Mouse (Mus musculus) ES-E14 (cell line): ENCODE data around the gene Fmnl3. TPM values are rescaled to one million over a fixed set of nuclear protein-coding genes. Genes with fewer than 3 reads are reported as not detected.

ENCODE experiments used
- DNase-seq: peaks from one replicate; pipeline ENCODE4 v3.0.0-alpha.2; 2013; ENCODE audit warnings: low read depth, low spot score
- H3K27ac ChIP-seq: 2 replicates; pipeline ENCODE4 v1.5.1; 2012; ENCODE audit warnings: low read depth, mild to moderate bottlenecking, low read length, moderate library complexity, mixed read lengths; ENCODE audit not compliant: poor library complexity, insufficient read depth, severe bottlenecking
- H3K36me3 ChIP-seq: 2 replicates; pipeline ENCODE4 v1.6.1; 2012; ENCODE audit warnings: mild to moderate bottlenecking, low read length, moderate library complexity, mixed read lengths; ENCODE audit not compliant: control insufficient read depth, poor library complexity, insufficient read depth, severe bottlenecking
- H3K4me1 ChIP-seq, 2 experiments: fragments of 150-350 bp in 1 of 2; sonication (generic) in 1 of 2; 2 replicates each; pipeline ENCODE4 v1.6.1; 2012; ENCODE audit warnings: low read length in 2 of 2, mild to moderate bottlenecking in 1 of 2, mixed read lengths in 1 of 2; ENCODE audit not compliant: control insufficient read depth in 2 of 2, insufficient read depth in 2 of 2, poor library complexity in 1 of 2
- H3K4me3 ChIP-seq, 2 experiments: fragments of 150-350 bp in 1 of 2; sonication (generic) in 1 of 2; 2 replicates each; pipeline ENCODE4 v1.5.1; 2012; ENCODE audit warnings: low read length in 2 of 2, low read depth in 1 of 2, mild to moderate bottlenecking in 1 of 2, mixed read lengths in 1 of 2; ENCODE audit not compliant: insufficient read depth in 1 of 2, poor library complexity in 1 of 2, severe bottlenecking in 1 of 2
- H3K9ac ChIP-seq: 2 replicates; pipeline ENCODE4 v1.6.1; 2012; ENCODE audit warnings: low read depth, mild to moderate bottlenecking, low read length, mixed read lengths; ENCODE audit not compliant: poor library complexity, insufficient read depth, severe bottlenecking
- H3K9me3 ChIP-seq: fragments of 150-350 bp; sonication (generic); 2 replicates; pipeline ENCODE4 v1.6.1; 2012; ENCODE audit warnings: low read depth, mild to moderate bottlenecking, low read length; ENCODE audit not compliant: control insufficient read depth, insufficient read depth
- CHD2 ChIP-seq: IDR thresholded peaks from 2 replicates; pipeline ENCODE4 v1.6.1; 2014; ENCODE audit warnings: mild to moderate bottlenecking, low read depth, low read length, inconsistent platforms
- HCFC1 ChIP-seq: IDR thresholded peaks from 2 replicates; pipeline ENCODE4 v1.6.1; 2012; ENCODE audit warnings: low read length, inconsistent platforms, borderline replicate concordance; ENCODE audit not compliant: insufficient read depth
- MAFK ChIP-seq: IDR thresholded peaks from 2 replicates; pipeline ENCODE4 v1.6.1; 2014; ENCODE audit warnings: mild to moderate bottlenecking, low read depth, low read length, inconsistent platforms; ENCODE audit not compliant: insufficient read depth
- ZC3H11A ChIP-seq: IDR thresholded peaks from 2 replicates; pipeline ENCODE4 v1.6.1; 2012; ENCODE audit warnings: low read depth, mild to moderate bottlenecking, inconsistent platforms, low read length, borderline replicate concordance
- ZNF384 ChIP-seq: IDR thresholded peaks from 2 replicates; pipeline ENCODE4 v1.6.1; 2012; ENCODE audit warnings: low read depth, low read length, inconsistent platforms
- in situ Hi-C, 2 experiments: fragments of 600-800 bp; cut with MboI; formaldehyde crosslinking; loops; one replicate each; pipeline ENCODE4 v1.15.1; 2025; ENCODE audit warnings: low sequenced_read_pairs in 2 of 2, inconsistent platforms in 1 of 2; ENCODE audit not compliant: unreplicated experiment in 2 of 2
- total RNA-seq: library from RNA; depleted of rRNA; stranded (reverse); fragments of 300-350 nt; gene quantifications from 2 replicates; pipeline ENCODE4 v1.2.3, GENCODE M21; 2012

Fmnl3 gene
- total RNA-seq, 1 experiment: 16.8 TPM

GRCm38 (mm10) chr15:99396875-99397274, 26.6 kb upstream of the Fmnl3 start:
- Histone ChIP-seq H3K9me3 (no peaks in the 10 kb centered on the region), H3K36me3 (peaks cover 2% of the 10 kb centered on the region; the same call in 1 of the 2 replicates), H3K4me1 (peaks cover 7 to 29% of the 10 kb centered on the region in 2 experiments; a peak in 3 of 4 replicates), H3K4me3 (no peak overlapping the region), H3K27ac (no peak overlapping the region), H3K9ac (no peak overlapping the region)
- in situ Hi-C loops: no loop called here
- no peak for DNase-seq
- TF ChIP-seq HCFC1 (no peak), CHD2 (no peak), ZC3H11A (no peak), ZNF384 (no peak), MAFK (no peak)

- Histone ChIP-seq H3K9me3 (no peaks in the 10 kb centered on the region), H3K4me3 (no peak overlapping the region), H3K27ac (no peak overlapping the region), H3K4me1 (peaks cover 7 to 32% of the 10 kb centered on the region in 2 experiments; a peak in 3 of 4 replicates), H3K9ac (no peak overlapping the region), H3K36me3 (no peaks in the 10 kb centered on the region)
- no peak for DNase-seq
- in situ Hi-C loops: no loop called here
- TF ChIP-seq CHD2: no peak
- no peak for TF ChIP-seq ZC3H11A
- no peak for TF ChIP-seq MAFK
- TF ChIP-seq ZNF384: no peak
Measured at GRCm38 (mm10) chr15:99396462-99396861, 26.2 kb upstream of the Fmnl3 start.

GRCm38 (mm10) chr15:99393386-99394252, 23.3 kb upstream of the Fmnl3 start:
- Histone ChIP-seq H3K36me3 (no peaks in the 10 kb centered on the region), H3K4me1 (peaks cover 7 to 21% of the 10 kb centered on the region in 2 experiments; a peak in 3 of 4 replicates), H3K9ac (peak overlapping the region; percentile 92), H3K9me3 (no peaks in the 10 kb centered on the region), H3K27ac (peak overlapping the region; percentile 65), H3K4me3 (peak overlapping the region; percentile 76 to 93)
- in situ Hi-C loops: no loop called here
- TF ChIP-seq CHD2: no peak
- no peak for TF ChIP-seq MAFK
- no peak for DNase-seq

DNA sequence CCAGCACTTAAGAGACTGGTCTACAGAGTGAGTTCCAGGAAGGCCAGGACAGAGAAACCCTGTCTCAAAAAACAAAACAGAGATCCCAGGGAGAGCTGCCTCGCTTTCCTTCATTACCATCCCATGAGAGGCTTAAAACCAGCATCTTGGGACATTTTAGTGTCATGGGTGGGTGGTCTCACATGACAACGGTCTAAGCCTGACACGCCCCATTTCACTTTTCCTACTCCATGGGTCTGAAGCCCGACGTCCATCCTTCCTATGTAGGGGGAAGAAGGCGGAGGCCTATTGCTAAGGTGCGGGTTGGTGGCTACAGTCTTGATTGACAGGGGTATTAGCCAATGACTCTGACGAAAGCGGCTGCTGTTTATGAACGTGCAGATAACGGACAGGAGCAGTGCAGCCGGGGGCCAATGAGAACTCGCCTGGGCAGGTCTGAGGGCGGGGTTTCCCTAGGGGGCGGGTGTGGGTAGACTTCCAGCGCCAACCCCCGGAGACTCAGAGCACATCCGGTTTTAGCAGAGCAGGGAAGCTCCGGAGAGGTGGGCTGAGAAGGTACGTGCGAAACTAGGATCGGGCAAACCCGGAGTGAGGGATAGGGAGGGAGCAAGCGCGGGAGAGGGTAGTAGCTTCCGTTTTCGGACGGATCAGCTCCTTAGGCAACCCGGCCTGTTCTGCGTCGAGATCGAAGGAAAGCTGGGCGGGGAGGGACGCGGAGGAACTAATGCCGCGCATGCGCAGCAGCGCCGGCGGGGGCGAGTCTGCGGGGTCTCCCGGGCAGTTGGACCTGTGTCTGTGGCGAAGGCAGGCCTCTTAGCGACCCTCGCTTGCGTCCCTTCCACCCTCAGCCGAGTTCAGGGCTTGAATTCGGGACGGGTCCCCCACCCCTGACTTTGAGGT, 22.5 kb upstream of the Fmnl3 start, which contains the start of gene Tmbim6:
Tmbim6 (plus strand) TSS at position 397 of the 900 bp plus-strand sequence.
- in situ Hi-C loops: no loop called here
- Histone ChIP-seq H3K9ac (peak within 1 kb of the TSS; percentile 92), H3K27ac (peak within 1 kb of the TSS; percentile 65), H3K9me3 (no peaks in the 10 kb centered on the region), H3K4me1 (peaks cover 7 to 16% of the 10 kb centered on the region in 2 experiments; a peak in 3 of 4 replicates), H3K4me3 (peak within 1 kb of the TSS; percentile 81 to 93), H3K36me3 (no peaks in the 10 kb centered on the region)
- peak; percentile 99 for DNase-seq
- TF ChIP-seq ZNF384 (no peak), ZC3H11A (no peak), HCFC1 (peak; percentile 45; the same call in 1 of the 2 replicates), CHD2 (peak; percentile 95), MAFK (no peak)
